Mouse (Mus musculus) kidney, adult 2 months (tissue): ENCODE measurements around the gene Acp4.

Source experiments
- CTCF ChIP-seq: fragments of 200-500 bp; conservative IDR thresholded peaks from 2 replicates; pipeline ENCODE4 v1.5.1; 2011; ENCODE audit warnings: low read depth, mild to moderate bottlenecking, control low read depth, low read length, moderate library complexity, mixed read lengths; ENCODE audit not compliant: insufficient read depth, insufficient read length
- POLR2A ChIP-seq: fragments of 200-500 bp; IDR thresholded peaks from one replicate; pipeline ENCODE4 v1.6.1; 2011; ENCODE audit warnings: low read depth, low read length, control low read depth

GRCm38 (mm10) chr7:44225076-44225475 is 32.1 kb downstream of the Acp4 start, which contains the start of gene Klk1:
- TF ChIP-seq CTCF: no peak
- no peak for TF ChIP-seq POLR2A
